Comparison of ENCODE assay signal across 8 mouse cellular contexts in genomic region chr19:3930262-3931057, GRCm38 (mm10). TPM values are rescaled to one million over a fixed set of nuclear protein-coding genes. Genes with fewer than 3 reads are reported as not detected.
DNase-seq lines count a peak whose midpoint lies in the region; ATAC-seq and TF ChIP-seq lines count a peak whose summit lies in the region.

No protein-coding gene starts in this region.

- TF ChIP-seq CTCF in CH12.LX (conservative IDR thresholded peaks at IDR 0.05 in 1 of 2, IDR thresholded peaks at IDR 0.05 in 1 of 2; ENCODE audit: low read depth in 2 of 2, low read length in 2 of 2) = no peak
- no peak for TF ChIP-seq CTCF in bone marrow macrophage, adult 2 months (IDR thresholded peaks at IDR 0.05; ENCODE audit: low read depth, low read length)

- TF ChIP-seq POLR2A in CH12.LX (IDR thresholded peaks at IDR 0.05; ENCODE audit: low read depth, low read length) = no peak
- TF ChIP-seq POLR2A in bone marrow macrophage, adult 2 months (IDR thresholded peaks at IDR 0.05; ENCODE audit: borderline replicate concordance, low read depth, low read length) = no peak

- 70% methylated on average over 21 of the region's 21 CpGs for WGBS in hindbrain, embryonic 14.5 days
- 72% methylated on average over 21 of the region's 21 CpGs for WGBS in hindbrain, embryonic 12.5 days
- 72% methylated on average over 21 of the region's 21 CpGs for WGBS in liver, embryonic 13.5 days (ENCODE audit: insufficient replicate concordance)

- peaks cover 5% of the 10 kb centered on the region; the same call in 1 of the 2 replicates for H3K27me3 ChIP-seq in hindbrain, embryonic 14.5 days (ENCODE audit: control insufficient read depth, insufficient read depth, low read length)
- H3K27me3 ChIP-seq in hindbrain, embryonic 12.5 days = peaks cover 6% of the 10 kb centered on the region; the same call in 1 of the 2 replicates
- H3K27me3 ChIP-seq in CH12.LX (replicated peaks) = no peaks in the 10 kb centered on the region
- H3K27me3 ChIP-seq in liver, embryonic 13.5 days = peaks cover 5% of the 10 kb centered on the region

- no peaks in the 10 kb centered on the region for H3K9me3 ChIP-seq in hindbrain, embryonic 14.5 days (ENCODE audit: control insufficient read depth, low read length)
- H3K9me3 ChIP-seq in hindbrain, embryonic 12.5 days (replicated peaks) = no peaks in the 10 kb centered on the region
- no peaks in the 10 kb centered on the region for H3K9me3 ChIP-seq in CH12.LX (replicated peaks; ENCODE audit: low read length)
- no peaks in the 10 kb centered on the region for H3K9me3 ChIP-seq in liver, embryonic 13.5 days (replicated peaks)

- TF ChIP-seq EP300 in CH12.LX (IDR thresholded peaks at IDR 0.05; ENCODE audit: low read length) = no peak

- no peak for ATAC-seq in hindbrain, embryonic 14.5 days (ENCODE audit: low FRiP score)
- ATAC-seq in hindbrain, embryonic 12.5 days (ENCODE audit: low FRiP score) = no peak
- ATAC-seq in liver, embryonic 13.5 days (ENCODE audit: low read depth) = no peak

- H3K4me3 ChIP-seq in hindbrain, embryonic 14.5 days (replicated peaks; ENCODE audit: low read length) = no peak overlapping the region
- H3K4me3 ChIP-seq in hindbrain, embryonic 12.5 days = no peak overlapping the region
- H3K4me3 ChIP-seq in CH12.LX (replicated peaks in 1 of 3; ENCODE audit: low read depth in 2 of 3, low read length in 2 of 3, poor library complexity in 1 of 3) = peak overlapping the region in 1 of 3 experiments; percentile 2
- H3K4me3 ChIP-seq in bone marrow macrophage, adult 2 months (ENCODE audit: insufficient read depth, low read length) = peak overlapping the region; percentile 60
- H3K4me3 ChIP-seq in liver, embryonic 13.5 days (replicated peaks) = no peak overlapping the region

- DNase-seq in hindbrain, embryonic 14.5 days (ENCODE audit: low spot score) = no peak
- DNase-seq in CH12.LX (ENCODE audit: extremely low read depth) = no peak
- no peak for DNase-seq in liver, embryonic 13.5 days
- DNase-seq in urinary bladder, postnatal 36 days (ENCODE audit: low spot score in 2 of 2) = no peak
- no peak for DNase-seq in urinary bladder, postnatal 10 days (ENCODE audit: low spot score)
- no peak for DNase-seq in adrenal gland, adult 18-20 months (ENCODE audit: low spot score in 2 of 2)

- H3K4me2 ChIP-seq in hindbrain, embryonic 14.5 days (replicated peaks) = no peak overlapping the region
- no peak overlapping the region for H3K4me2 ChIP-seq in hindbrain, embryonic 12.5 days (replicated peaks)
- H3K4me2 ChIP-seq in CH12.LX (ENCODE audit: insufficient read depth, low read depth, poor library complexity, severe bottlenecking) = no peak overlapping the region
- no peak overlapping the region for H3K4me2 ChIP-seq in liver, embryonic 13.5 days

- no peak overlapping the region for H3K9ac ChIP-seq in hindbrain, embryonic 14.5 days
- no peak overlapping the region for H3K9ac ChIP-seq in hindbrain, embryonic 12.5 days
- no peak overlapping the region for H3K9ac ChIP-seq in CH12.LX (ENCODE audit: insufficient read depth, low read depth)
- H3K9ac ChIP-seq in liver, embryonic 13.5 days = no peak overlapping the region

- H3K27ac ChIP-seq in hindbrain, embryonic 14.5 days = 0 out of 2 replicates have a peak overlapping the region, but pooled peaks have one; percentile 43
- no peak overlapping the region for H3K27ac ChIP-seq in hindbrain, embryonic 12.5 days
- H3K27ac ChIP-seq in CH12.LX (ENCODE audit: insufficient read depth, low read depth) = no peak overlapping the region
- H3K27ac ChIP-seq in bone marrow macrophage, adult 2 months (ENCODE audit: insufficient read depth, low read depth, low read length) = peak overlapping the region; percentile 90
- H3K27ac ChIP-seq in liver, embryonic 13.5 days = peak overlapping the region; percentile 65

- in situ Hi-C loops in CH12.LX (cut with MboI; ENCODE audit: low pct_ligation_motif_present, low pct_unique_long_range_greater_than_20kb, low sequenced_read_pairs) = no loop called here

- no peaks in the 10 kb centered on the region for H3K36me3 ChIP-seq in hindbrain, embryonic 14.5 days (replicated peaks; ENCODE audit: control insufficient read depth, insufficient read depth)
- no peaks in the 10 kb centered on the region for H3K36me3 ChIP-seq in hindbrain, embryonic 12.5 days
- no peaks in the 10 kb centered on the region for H3K36me3 ChIP-seq in CH12.LX (replicated peaks in 1 of 2; ENCODE audit: control insufficient read depth in 1 of 2, insufficient read depth in 1 of 2, low read length in 1 of 2)
- H3K36me3 ChIP-seq in liver, embryonic 13.5 days = no peaks in the 10 kb centered on the region

- H3K79me2 ChIP-seq in CH12.LX (replicated peaks; ENCODE audit: control insufficient read depth, extremely low read depth, insufficient read depth, poor library complexity, severe bottlenecking) = no peaks in the 10 kb centered on the region

- 0 out of 2 replicates have a peak, but pooled peaks cover 12% of the 10 kb centered on the region for H3K4me1 ChIP-seq in hindbrain, embryonic 14.5 days (replicated peaks; ENCODE audit: control insufficient read depth, insufficient read depth, low read length)
- peaks cover 17% of the 10 kb centered on the region for H3K4me1 ChIP-seq in hindbrain, embryonic 12.5 days
- H3K4me1 ChIP-seq in CH12.LX (ENCODE audit: control insufficient read depth in 1 of 2, insufficient read depth in 2 of 2) = peaks cover 40 to 74% of the 10 kb centered on the region in 2 experiments
- H3K4me1 ChIP-seq in bone marrow macrophage, adult 2 months (ENCODE audit: control insufficient read depth, insufficient read depth, low read length) = peaks cover 64% of the 10 kb centered on the region
- peaks cover 21% of the 10 kb centered on the region for H3K4me1 ChIP-seq in liver, embryonic 13.5 days (replicated peaks)

- dilution Hi-C loops in CH12.LX (cut with MboI; ENCODE audit: extremely low pct_ligation_motif_present, extremely low pct_unique_long_range_greater_than_20kb, low sequenced_read_pairs) = no loop called here

- no peak for TF ChIP-seq RAD21 in CH12.LX (IDR thresholded peaks at IDR 0.05; ENCODE audit: low read depth, low read length)

TF ChIP-seq in CH12.LX, 34 proteins besides CTCF, POLR2A, EP300 and RAD21 (continues in another document):
- TF ChIP-seq TCF12 (IDR thresholded peaks at IDR 0.05; ENCODE audit: low read depth, low read length) (0 out of 2 replicates have a peak, but pooled peaks have one; percentile 10), CHD2 (IDR thresholded peaks at IDR 0.05; ENCODE audit: low read length) (no peak)

RNA-seq across cellular contexts. Expression of gene Aldh3b1, which starts 0.9 kb away (rescaled TPM):
- 2.4 and 3.3 TPM in 2 replicates for polyA plus RNA-seq in hindbrain, embryonic 14.5 days (2014; fragmentation: Nextera tagmentation; extraction: Ambion mirVana)
- polyA plus RNA-seq in hindbrain, embryonic 12.5 days (2016; fragmentation: Nextera tagmentation; extraction: Ambion mirVana) = 1.0 and 1.2 TPM in 2 replicates
- total RNA-seq in CH12.LX (2012; rRNA removed) = 5.7 and 8.1 TPM in 2 replicates
- 3.7 and 5.9 TPM in 2 replicates for total RNA-seq in CH12.LX (2014; rRNA removed)
- 7.4 and 8.1 TPM in 2 replicates for polyA plus RNA-seq in CH12.LX (2012; ENCODE audit: insufficient read length, low read depth)
- polyA plus RNA-seq in bone marrow macrophage, adult 2 months (2012; ENCODE audit: insufficient read depth, insufficient read length, missing spikeins) = 83.9 and 85.6 TPM in 2 replicates
- 3.3 and 3.7 TPM in 2 replicates for polyA plus RNA-seq in liver, embryonic 13.5 days (2015; fragmentation: Nextera tagmentation; extraction: Ambion mirVana)
- 100 to 1,000 TPM in 1 of 2 experiments, 10 to 100 TPM in 1; 14.4 to 169 TPM for total RNA-seq in adrenal gland, adult 18-20 months (2021)

RNA-seq across cellular contexts. Expression of gene Unc93b1, which starts 4.5 kb away (rescaled TPM):
- 9.7 and 10.4 TPM in 2 replicates for polyA plus RNA-seq in hindbrain, embryonic 14.5 days (2014; fragmentation: Nextera tagmentation; extraction: Ambion mirVana)
- 8.1 and 8.5 TPM in 2 replicates for polyA plus RNA-seq in hindbrain, embryonic 12.5 days (2016; fragmentation: Nextera tagmentation; extraction: Ambion mirVana)
- total RNA-seq in CH12.LX (2012; rRNA removed) (77.9 and 84.7 TPM in 2 replicates), CH12.LX (2014; rRNA removed) (72.7 and 82.3 TPM in 2 replicates)
- polyA plus RNA-seq in CH12.LX (2012; ENCODE audit: insufficient read length, low read depth) = 105 and 117 TPM in 2 replicates
- 1,272 and 1,428 TPM in 2 replicates for polyA plus RNA-seq in bone marrow macrophage, adult 2 months (2012; ENCODE audit: insufficient read depth, insufficient read length, missing spikeins)
- 17.6 and 18.3 TPM in 2 replicates for polyA plus RNA-seq in liver, embryonic 13.5 days (2015; fragmentation: Nextera tagmentation; extraction: Ambion mirVana)
- total RNA-seq in adrenal gland, adult 18-20 months (2021) = 10 to 100 TPM; 53.3 to 64.4 TPM

RNA-seq across cellular contexts. Expression of gene Ndufs8, which starts 17.9 kb away (rescaled TPM):
- polyA plus RNA-seq in hindbrain, embryonic 14.5 days (2014; fragmentation: Nextera tagmentation; extraction: Ambion mirVana) = 310 and 332 TPM in 2 replicates
- polyA plus RNA-seq in hindbrain, embryonic 12.5 days (2016; fragmentation: Nextera tagmentation; extraction: Ambion mirVana) = 180 and 207 TPM in 2 replicates
- 216 TPM in 2 replicates for total RNA-seq in CH12.LX (2012; rRNA removed)
- total RNA-seq in CH12.LX (2014; rRNA removed) = 196 and 248 TPM in 2 replicates
- polyA plus RNA-seq in CH12.LX (2012; ENCODE audit: insufficient read length, low read depth) = 182 and 195 TPM in 2 replicates
- 80.5 and 85.1 TPM in 2 replicates for polyA plus RNA-seq in bone marrow macrophage, adult 2 months (2012; ENCODE audit: insufficient read depth, insufficient read length, missing spikeins)
- 189 and 217 TPM in 2 replicates for polyA plus RNA-seq in liver, embryonic 13.5 days (2015; fragmentation: Nextera tagmentation; extraction: Ambion mirVana)
- 100 to 1,000 TPM; 344 to 380 TPM for total RNA-seq in adrenal gland, adult 18-20 months (2021)

RNA-seq across cellular contexts. Expression of gene Tcirg1, which starts 23.5 kb away (rescaled TPM):
- 11.6 and 13.3 TPM in 2 replicates for polyA plus RNA-seq in hindbrain, embryonic 14.5 days (2014; fragmentation: Nextera tagmentation; extraction: Ambion mirVana)
- polyA plus RNA-seq in hindbrain, embryonic 12.5 days (2016; fragmentation: Nextera tagmentation; extraction: Ambion mirVana) = 24.9 and 29.9 TPM in 2 replicates
- total RNA-seq in CH12.LX (2012; rRNA removed) (46.6 and 53.2 TPM in 2 replicates), CH12.LX (2014; rRNA removed) (48.5 and 51.6 TPM in 2 replicates)
- 62.8 and 67.2 TPM in 2 replicates for polyA plus RNA-seq in CH12.LX (2012; ENCODE audit: insufficient read length, low read depth)
- 488 and 518 TPM in 2 replicates for polyA plus RNA-seq in bone marrow macrophage, adult 2 months (2012; ENCODE audit: insufficient read depth, insufficient read length, missing spikeins)
- 18.0 and 18.8 TPM in 2 replicates for polyA plus RNA-seq in liver, embryonic 13.5 days (2015; fragmentation: Nextera tagmentation; extraction: Ambion mirVana)
- 10 to 100 TPM; 66.3 to 84.7 TPM for total RNA-seq in adrenal gland, adult 18-20 months (2021)

RNA-seq across cellular contexts. Expression of gene Aldh3b3, which starts 28.0 kb away (rescaled TPM):
- not detected in 2 replicates for polyA plus RNA-seq in hindbrain, embryonic 14.5 days (2014; fragmentation: Nextera tagmentation; extraction: Ambion mirVana)
- not detected in 2 replicates for polyA plus RNA-seq in hindbrain, embryonic 12.5 days (2016; fragmentation: Nextera tagmentation; extraction: Ambion mirVana)
- total RNA-seq in CH12.LX (2012; rRNA removed) (not detected in 2 replicates), CH12.LX (2014; rRNA removed) (not detected in 2 replicates)
- not detected in 2 replicates for polyA plus RNA-seq in CH12.LX (2012; ENCODE audit: insufficient read length, low read depth)
- polyA plus RNA-seq in bone marrow macrophage, adult 2 months (2012; ENCODE audit: insufficient read depth, insufficient read length, missing spikeins) = not detected in 2 replicates
- not detected in 2 replicates for polyA plus RNA-seq in liver, embryonic 13.5 days (2015; fragmentation: Nextera tagmentation; extraction: Ambion mirVana)
- total RNA-seq in adrenal gland, adult 18-20 months (2021) = 1 to 10 TPM in 1 of 2 experiments, under 1 TPM in 1; 0.29 to 1.0 TPM

Comparison
In these comparisons a context has a peak if more than half of its experiments do, and no peak if none do; other contexts are left out.
1. H3K27ac ChIP-seq: peak in hindbrain, embryonic 14.5 days (single experiment), bone marrow macrophage, adult 2 months (single experiment) and liver, embryonic 13.5 days (single experiment); none in hindbrain, embryonic 12.5 days (single experiment) and CH12.LX (single experiment).
2. RNA of gene Unc93b1, which starts 4.5 kb away (polyA plus RNA-seq): 1,272 to 1,428 TPM in bone marrow macrophage, adult 2 months; 105 to 117 TPM in CH12.LX, 17.6 to 18.3 TPM in liver, embryonic 13.5 days, 9.7 to 10.4 TPM in hindbrain, embryonic 14.5 days and 8.1 to 8.5 TPM in hindbrain, embryonic 12.5 days; every median in the first group is over 10 times any median in the second.